In the genomic region with DNA sequence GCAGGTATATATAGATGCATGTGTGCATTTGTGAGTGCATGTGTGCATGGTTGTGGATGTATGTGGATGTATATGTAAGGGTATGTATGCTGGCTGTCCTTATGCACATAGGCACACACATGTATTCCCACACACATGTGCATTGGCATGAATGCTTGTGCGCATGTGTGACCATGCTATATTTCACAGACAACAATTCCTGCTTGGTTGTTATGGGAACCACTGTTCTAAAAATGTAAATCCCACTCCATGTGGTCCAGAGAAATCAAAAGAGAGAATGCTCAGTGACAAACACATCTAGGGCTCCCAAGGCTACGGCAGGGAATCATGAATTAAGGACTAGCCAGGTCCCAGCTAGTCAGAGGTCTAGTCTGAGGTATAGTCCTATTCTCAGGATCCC, we compare ENCODE assay signal across 30 mouse cellular contexts. TPM values are rescaled to one million over a fixed set of nuclear protein-coding genes. Genes with fewer than 3 reads are reported as not detected.
A peak's percentile ranks its signal among the peaks of the same experiment; 100 is the strongest.
DNase-seq lines count a peak whose midpoint lies in the region; ATAC-seq and TF ChIP-seq lines count a peak whose summit lies in the region.
"Had no signal": no experiment of that assay in that cellular context is flagged by ENCODE, and none has a peak within 500 bp of the region (broad histone marks: within the 10 kb centered on the region; RNA-seq: fewer than 3 reads in every experiment).

No protein-coding gene starts in this region.

- no peaks in the 10 kb centered on the region for H3K9me3 ChIP-seq in forebrain, postnatal 0 days (ENCODE audit: low read length)
- H3K9me3 ChIP-seq in forebrain, embryonic 12.5 days, result no peaks in the 10 kb centered on the region
- H3K9me3 ChIP-seq in megakaryocyte, embryonic 14.5 days, result no peaks in the 10 kb centered on the region
- H3K9me3 ChIP-seq: forebrain, embryonic 10.5 days; heart, embryonic 12.5 days; heart, embryonic 15.5 days; hindbrain, embryonic 10.5 days; hindbrain, embryonic 13.5 days had no signal

- ATAC-seq in forebrain, postnatal 0 days, result peak; percentile 32
- ATAC-seq in forebrain, embryonic 12.5 days (ENCODE audit: low FRiP score), result no peak
- ATAC-seq in megakaryocyte, adult 5-6 weeks (ENCODE audit: poor library complexity, severe bottlenecking), result no peak
- ATAC-seq: activated CD4-positive, CD25-positive, alpha-beta regulatory T cell, adult 4 months; forebrain, embryonic 14.5 days; hindbrain, embryonic 16.5 days had no signal

- WGBS in forebrain, postnatal 0 days, result 45% methylated on average over 2 of the region's 2 CpGs
- 59% methylated on average over 2 of the region's 2 CpGs for WGBS in forebrain, embryonic 12.5 days
- WGBS in cerebellum, adult 2 months, result 79% methylated on average over 2 of the region's 2 CpGs

- no peak overlapping the region for H3K4me3 ChIP-seq in forebrain, postnatal 0 days (ENCODE audit: low read depth, low read length)
- no peak overlapping the region for H3K4me3 ChIP-seq in forebrain, embryonic 12.5 days (replicated peaks)
- H3K4me3 ChIP-seq in left cerebral cortex, adult 2 months, result no peak overlapping the region
- H3K4me3 ChIP-seq in megakaryocyte, embryonic 14.5 days (replicated peaks), result peak overlapping the region; percentile 57
- H3K4me3 ChIP-seq in cortical plate, adult 2 months (ENCODE audit: insufficient read depth, low read length), result no peak overlapping the region
- H3K4me3 ChIP-seq in cerebellum, adult 2 months (replicated peaks; ENCODE audit: insufficient read depth, low read depth, low read length), result no peak overlapping the region
- H3K4me3 ChIP-seq: forebrain, embryonic 10.5 days; heart, embryonic 12.5 days; heart, embryonic 15.5 days; hindbrain, embryonic 10.5 days; hindbrain, embryonic 13.5 days had no signal

- H3K9ac ChIP-seq in forebrain, postnatal 0 days, result no peak overlapping the region
- no peak overlapping the region for H3K9ac ChIP-seq in forebrain, embryonic 12.5 days
- H3K9ac ChIP-seq: heart, embryonic 12.5 days; heart, embryonic 15.5 days; hindbrain, embryonic 13.5 days had no signal

- H3K4me1 ChIP-seq in forebrain, postnatal 0 days (ENCODE audit: insufficient read depth), result peaks cover 5% of the 10 kb centered on the region; the same call in 1 of the 2 replicates
- H3K4me1 ChIP-seq in forebrain, embryonic 12.5 days, result peaks cover 24% of the 10 kb centered on the region
- peaks cover 15% of the 10 kb centered on the region for H3K4me1 ChIP-seq in megakaryocyte, embryonic 14.5 days
- H3K4me1 ChIP-seq in cortical plate, adult 2 months (ENCODE audit: control insufficient read depth, insufficient read depth, low read length), result peaks cover 7% of the 10 kb centered on the region
- peaks cover 13% of the 10 kb centered on the region; the same call in 1 of the 2 replicates for H3K4me1 ChIP-seq in cerebellum, adult 2 months (ENCODE audit: control insufficient read depth, insufficient read depth, low read length)

- no peak for TF ChIP-seq POLR2A in cortical plate, adult 2 months (IDR thresholded peaks at IDR 0.05; ENCODE audit: extremely low read depth, insufficient read depth, low read length)
- no peak for TF ChIP-seq POLR2A in cerebellum, adult 2 months (IDR thresholded peaks at IDR 0.05; ENCODE audit: borderline replicate concordance, insufficient read depth, low read length)

- intact Hi-C loops in left cerebral cortex, adult 2 months (cut with DNase I), result no loop called here
- intact Hi-C loops in left cerebral cortex, postnatal 10 days (cut with DNase I), result no loop called here

- no peaks in the 10 kb centered on the region for H3K27me3 ChIP-seq in forebrain, postnatal 0 days (ENCODE audit: insufficient read depth, low read length)
- H3K27me3 ChIP-seq in forebrain, embryonic 12.5 days, result peaks cover 56% of the 10 kb centered on the region
- peaks cover 88% of the 10 kb centered on the region for H3K27me3 ChIP-seq in megakaryocyte, embryonic 14.5 days (replicated peaks)
- no peaks in the 10 kb centered on the region for H3K27me3 ChIP-seq in cerebellum, adult 2 months (ENCODE audit: control insufficient read depth, insufficient read depth, low read length)

- peak overlapping the region; percentile 62 for H3K27ac ChIP-seq in forebrain, postnatal 0 days (ENCODE audit: low read depth, low read length)
- no peak overlapping the region for H3K27ac ChIP-seq in forebrain, embryonic 12.5 days
- H3K27ac ChIP-seq in left cerebral cortex, adult 2 months, result peak overlapping the region; percentile 63
- peak overlapping the region; percentile 49 for H3K27ac ChIP-seq in cortical plate, adult 2 months (ENCODE audit: insufficient read depth, low read length)
- H3K27ac ChIP-seq in cerebellum, adult 2 months (ENCODE audit: insufficient read depth, low read length), result no peak overlapping the region
- H3K27ac ChIP-seq: forebrain, embryonic 10.5 days; heart, embryonic 15.5 days; hindbrain, embryonic 10.5 days; hindbrain, embryonic 13.5 days had no signal

- no peak overlapping the region for H3K4me2 ChIP-seq in forebrain, postnatal 0 days (ENCODE audit: low read depth)
- H3K4me2 ChIP-seq in forebrain, embryonic 12.5 days, result no peak overlapping the region
- H3K4me2 ChIP-seq: heart, embryonic 12.5 days; heart, embryonic 15.5 days; hindbrain, embryonic 13.5 days had no signal

- no peak for TF ChIP-seq CTCF in forebrain, postnatal 0 days (IDR thresholded peaks at IDR 0.05; ENCODE audit: low read depth)
- no peak for TF ChIP-seq CTCF in left cerebral cortex, adult 2 months (IDR thresholded peaks at IDR 0.05)
- TF ChIP-seq CTCF in cortical plate, adult 2 months (IDR thresholded peaks at IDR 0.05; ENCODE audit: extremely low read depth, insufficient read depth, low read length), result no peak
- no peak for TF ChIP-seq CTCF in cerebellum, adult 2 months (IDR thresholded peaks at IDR 0.05; ENCODE audit: borderline replicate concordance, insufficient read depth, low read depth, low read length)

- H3K36me3 ChIP-seq in forebrain, postnatal 0 days (ENCODE audit: insufficient read depth), result no peaks in the 10 kb centered on the region
- H3K36me3 ChIP-seq in forebrain, embryonic 12.5 days (replicated peaks), result no peaks in the 10 kb centered on the region
- H3K36me3 ChIP-seq in megakaryocyte, embryonic 14.5 days (replicated peaks; ENCODE audit: low read length), result no peaks in the 10 kb centered on the region
- H3K36me3 ChIP-seq: forebrain, embryonic 10.5 days; heart, embryonic 12.5 days; heart, embryonic 15.5 days; hindbrain, embryonic 10.5 days; hindbrain, embryonic 13.5 days had no signal

- DNase-seq in forebrain, postnatal 0 days, result peak; percentile 72
- DNase-seq in left cerebral cortex, adult 2 months (ENCODE audit: extremely low spot score in 1 of 2, low spot score in 2 of 2), result no peak
- no peak for DNase-seq in left cerebral cortex, postnatal 10 days (ENCODE audit: extremely low spot score in 1 of 2, low spot score in 2 of 2)
- no peak for DNase-seq in cerebellum, adult 2 months
- DNase-seq: adrenal gland, adult 8-10 months; adrenal gland, postnatal 25 days; cerebellum, adult 11 months; cerebellum, adult 8-10 months; cerebellum, postnatal 10 days; cerebellum, postnatal 36 days; gastrocnemius, postnatal 25 days; heart, adult 18-20 months; heart, postnatal 10 days; heart, postnatal 36 days had no signal

RNA-seq across cellular contexts. Expression of gene Fbxo41, which starts 2.1 kb away (rescaled TPM):
- total RNA-seq in forebrain, postnatal 0 days (2014; rRNA removed), result 42.5 and 46.7 TPM in 2 replicates
- polyA plus RNA-seq in forebrain, postnatal 0 days (2015; fragmentation: Nextera tagmentation; extraction: Ambion mirVana), result 8.4 and 11.9 TPM in 2 replicates
- polyA plus RNA-seq in forebrain, embryonic 12.5 days (2016; fragmentation: Nextera tagmentation; extraction: Ambion mirVana), result 1.9 and 2.6 TPM in 2 replicates
- total RNA-seq in left cerebral cortex, adult 2 months (2021), result 100 to 1,000 TPM; 101 to 102 TPM
- 100 to 1,000 TPM; 113 to 114 TPM for total RNA-seq in left cerebral cortex, postnatal 10 days (2021)
- not detected in 2 replicates for polyA plus RNA-seq in megakaryocyte, embryonic 14.5 days (2012; ENCODE audit: insufficient read depth, low replicate concordance)
- total RNA-seq in megakaryocyte, adult 5-6 weeks (2015), result not detected in 2 replicates
- not detected in 2 replicates for total RNA-seq in megakaryocyte, adult 5-6 weeks (2017)
- 57.6 and 61.5 TPM in 2 replicates for polyA plus RNA-seq in cortical plate, adult 2 months (2012; rRNA removed)
- 32.9 and 33.8 TPM in 2 replicates for polyA plus RNA-seq in cerebellum, adult 2 months (2012; rRNA removed)
- total RNA-seq: gastrocnemius, adult 8-10 months; gastrocnemius, postnatal 25 days; heart, adult 18-20 months; heart, postnatal 10 days; heart, postnatal 36 days had no signal

RNA-seq across cellular contexts. Expression of gene Egr4, which starts 8.5 kb away (rescaled TPM):
- 1.3 and 1.7 TPM in 2 replicates for total RNA-seq in forebrain, postnatal 0 days (2014; rRNA removed)
- 1.9 and 2.0 TPM in 2 replicates for polyA plus RNA-seq in forebrain, postnatal 0 days (2015; fragmentation: Nextera tagmentation; extraction: Ambion mirVana)
- not detected in 2 replicates for polyA plus RNA-seq in forebrain, embryonic 12.5 days (2016; fragmentation: Nextera tagmentation; extraction: Ambion mirVana)
- total RNA-seq in left cerebral cortex, adult 2 months (2021), result 10 to 100 TPM; 43.7 to 95.7 TPM
- 10 to 100 TPM; 31.2 to 33.6 TPM for total RNA-seq in left cerebral cortex, postnatal 10 days (2021)
- 0.12 TPM in 1 of 2 replicates, not detected in the other for polyA plus RNA-seq in megakaryocyte, embryonic 14.5 days (2012; ENCODE audit: insufficient read depth, low replicate concordance)
- total RNA-seq in megakaryocyte, adult 5-6 weeks (2015), result not detected in 2 replicates
- total RNA-seq in megakaryocyte, adult 5-6 weeks (2017), result not detected in 2 replicates
- 30.9 and 47.9 TPM in 2 replicates for polyA plus RNA-seq in cortical plate, adult 2 months (2012; rRNA removed)
- polyA plus RNA-seq in cerebellum, adult 2 months (2012; rRNA removed), result 8.3 and 9.8 TPM in 2 replicates
- total RNA-seq: adrenal gland, adult 8-10 months; adrenal gland, postnatal 25 days; gastrocnemius, adult 8-10 months; gastrocnemius, postnatal 25 days; heart, adult 18-20 months; heart, postnatal 10 days; heart, postnatal 36 days had no signal
- polyA plus RNA-seq: activated CD4-positive, CD25-positive, alpha-beta regulatory T cell, adult 4 months; embryonic facial prominence, embryonic 11.5 days; embryonic facial prominence, embryonic 14.5 days; forebrain, embryonic 10.5 days; forebrain, embryonic 14.5 days; gonadal fat pad, adult 2 months; heart, embryonic 12.5 days; heart, embryonic 15.5 days; hindbrain, embryonic 10.5 days; hindbrain, embryonic 13.5 days; hindbrain, embryonic 16.5 days had no signal

RNA-seq across cellular contexts. Expression of gene Pradc1, which starts 53.1 kb away (rescaled TPM):
- total RNA-seq in forebrain, postnatal 0 days (2014; rRNA removed), result 7.1 and 15.2 TPM in 2 replicates
- 31.3 and 36.4 TPM in 2 replicates for polyA plus RNA-seq in forebrain, postnatal 0 days (2015; fragmentation: Nextera tagmentation; extraction: Ambion mirVana)
- 33.0 and 34.0 TPM in 2 replicates for polyA plus RNA-seq in forebrain, embryonic 12.5 days (2016; fragmentation: Nextera tagmentation; extraction: Ambion mirVana)
- total RNA-seq in left cerebral cortex, adult 2 months (2021), result 10 to 100 TPM; 25.3 to 26.0 TPM
- total RNA-seq in left cerebral cortex, postnatal 10 days (2021), result 10 to 100 TPM; 20.4 to 22.1 TPM
- polyA plus RNA-seq in megakaryocyte, embryonic 14.5 days (2012; ENCODE audit: insufficient read depth, low replicate concordance), result 18.8 TPM in 1 of 2 replicates, not detected in the other
- total RNA-seq in megakaryocyte, adult 5-6 weeks (2015), result 24.3 and 26.6 TPM in 2 replicates
- 7.2 and 8.7 TPM in 2 replicates for total RNA-seq in megakaryocyte, adult 5-6 weeks (2017)
- polyA plus RNA-seq in cortical plate, adult 2 months (2012; rRNA removed), result 44.0 and 47.4 TPM in 2 replicates
- 21.2 and 21.5 TPM in 2 replicates for polyA plus RNA-seq in cerebellum, adult 2 months (2012; rRNA removed)

RNA-seq across cellular contexts. Expression of gene Cct7, which starts 53.6 kb away (rescaled TPM):
- total RNA-seq in forebrain, postnatal 0 days (2014; rRNA removed), result 273 and 320 TPM in 2 replicates
- polyA plus RNA-seq in forebrain, postnatal 0 days (2015; fragmentation: Nextera tagmentation; extraction: Ambion mirVana), result 552 and 579 TPM in 2 replicates
- polyA plus RNA-seq in forebrain, embryonic 12.5 days (2016; fragmentation: Nextera tagmentation; extraction: Ambion mirVana), result 610 and 617 TPM in 2 replicates
- 100 to 1,000 TPM; 200 to 226 TPM for total RNA-seq in left cerebral cortex, adult 2 months (2021)
- total RNA-seq in left cerebral cortex, postnatal 10 days (2021), result 100 to 1,000 TPM; 245 to 257 TPM
- 5.2 and 36.0 TPM in 2 replicates for polyA plus RNA-seq in megakaryocyte, embryonic 14.5 days (2012; ENCODE audit: insufficient read depth, low replicate concordance)
- 172 and 178 TPM in 2 replicates for total RNA-seq in megakaryocyte, adult 5-6 weeks (2015)
- 167 and 192 TPM in 2 replicates for total RNA-seq in megakaryocyte, adult 5-6 weeks (2017)
- polyA plus RNA-seq in cortical plate, adult 2 months (2012; rRNA removed), result 181 and 187 TPM in 2 replicates
- polyA plus RNA-seq in cerebellum, adult 2 months (2012; rRNA removed), result 207 TPM in 2 replicates

Comparison
In these comparisons a context has a peak if more than half of its experiments do, and no peak if none do; other contexts are left out.
1. H3K27ac ChIP-seq: peak in forebrain, postnatal 0 days (single experiment), left cerebral cortex, adult 2 months (single experiment) and cortical plate, adult 2 months (single experiment); none in forebrain, embryonic 12.5 days (single experiment) and cerebellum, adult 2 months (single experiment).